Mouse (Mus musculus): ENCODE measurements around the gene Eda. TPM values are rescaled to one million over a fixed set of nuclear protein-coding genes. Genes with fewer than 3 reads are reported as not detected.

Gene Eda
- polyA plus RNA-seq (2012; rRNA removed; ENCODE audit: low replicate concordance) = 2.4 and 6.5 TPM in 2 replicates

GRCm38 (mm10) chrX:99975250-99975984 lies at the start of gene Eda:
Gene Eda (plus strand): TSS chrX:99975606.

DNA sequence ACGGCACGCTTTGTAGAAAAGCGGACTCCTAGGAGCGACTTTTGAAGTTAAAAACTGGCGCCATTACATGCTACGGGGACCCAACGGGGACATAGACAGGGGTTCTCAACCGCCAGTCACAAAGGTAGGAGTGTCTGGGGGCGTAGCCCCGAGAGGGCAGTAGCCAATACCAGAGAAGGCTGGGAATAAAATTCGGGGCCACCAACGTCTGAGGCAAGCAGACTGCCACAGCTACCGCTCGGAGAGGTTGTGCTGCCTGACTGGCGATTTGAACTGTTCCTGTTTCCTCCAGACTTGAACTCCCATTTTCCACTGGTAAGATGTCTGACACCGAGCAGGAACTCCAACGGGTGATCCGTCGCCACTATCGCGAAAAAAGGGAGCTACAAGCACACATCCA lies 453.3 kb downstream of the Eda start, which contains the start of gene Otud6a:
TSS of gene Otud6a (plus strand) at position 321 of the 400 bp plus-strand sequence.

GRCm38 (mm10) chrX:100442617-100443016 lies 467.2 kb downstream of the Eda start, which contains the start of gene Awat2:
Gene Awat2 (minus strand): TSS chrX:100442717.

Other genes starting within 250 kb of the Eda start
- gene Tmem28, start 154.6 kb upstream of the Eda start, polyA plus RNA-seq (2012; rRNA removed; ENCODE audit: low replicate concordance) = 0.06 and 0.13 TPM in 2 replicates